Mouse (Mus musculus) cerebellum, adult 8-10 months (tissue): ENCODE data around the gene Rgs9.

Experiments
- DNase-seq: peaks from one replicate; pipeline ENCODE4 v3.0.0; 2022

Rgs9 gene

GRCm38 (mm10) chr11:109233627-109234026 is 64.3 kb downstream of the Rgs9 start:
- no peak for DNase-seq

- no peak for DNase-seq
Measured at GRCm38 (mm10) chr11:109232811-109233210, 65.1 kb downstream of the Rgs9 start.

- DNase-seq: no peak
Measured at GRCm38 (mm10) chr11:109227139-109227538, 70.8 kb downstream of the Rgs9 start.

DNA sequence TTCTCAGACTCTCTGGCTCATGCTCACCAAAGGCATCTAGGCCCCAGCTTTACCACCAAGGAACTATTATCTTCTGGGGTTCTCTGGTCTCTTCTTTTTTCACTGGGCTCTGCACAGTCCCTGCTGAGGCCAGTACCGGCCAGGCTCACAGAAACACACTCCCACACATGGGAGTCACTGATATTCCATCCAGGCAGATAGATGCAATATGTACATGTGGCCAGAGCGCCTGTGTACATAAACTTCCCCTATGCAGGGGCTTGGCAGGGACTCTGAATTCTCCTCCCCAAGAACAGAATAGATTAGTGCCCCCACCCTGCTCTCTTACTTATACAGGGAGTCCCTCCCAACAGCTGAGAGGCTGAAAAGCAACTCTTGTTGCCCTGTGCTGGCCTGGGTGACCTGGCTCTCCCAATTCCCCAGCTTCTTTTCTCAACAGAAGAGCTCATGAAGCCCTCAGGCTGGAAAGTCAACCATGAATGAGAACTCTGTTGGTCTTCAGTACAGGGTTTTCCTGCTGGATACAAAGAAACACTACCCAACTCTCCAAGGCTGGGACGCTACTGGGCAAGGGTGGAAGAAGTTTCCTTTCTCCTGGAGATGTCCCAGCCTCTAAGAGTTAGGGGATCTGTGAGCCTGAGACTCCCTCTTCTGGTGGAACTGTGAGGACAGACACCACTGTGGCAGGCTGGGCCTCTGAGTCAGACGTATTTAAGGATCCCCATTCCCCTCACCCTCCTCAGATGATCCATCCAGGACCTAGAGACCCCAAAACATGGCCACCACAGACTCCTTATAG is 76.5 kb downstream of the Rgs9 start:
- no peak for DNase-seq

GRCm38 (mm10) chr11:109218722-109219430 is 79.1 kb downstream of the Rgs9 start:
- DNase-seq: no peak

GRCm38 (mm10) chr11:109217827-109218536 is 79.9 kb downstream of the Rgs9 start:
- DNase-seq: no peak

DNA sequence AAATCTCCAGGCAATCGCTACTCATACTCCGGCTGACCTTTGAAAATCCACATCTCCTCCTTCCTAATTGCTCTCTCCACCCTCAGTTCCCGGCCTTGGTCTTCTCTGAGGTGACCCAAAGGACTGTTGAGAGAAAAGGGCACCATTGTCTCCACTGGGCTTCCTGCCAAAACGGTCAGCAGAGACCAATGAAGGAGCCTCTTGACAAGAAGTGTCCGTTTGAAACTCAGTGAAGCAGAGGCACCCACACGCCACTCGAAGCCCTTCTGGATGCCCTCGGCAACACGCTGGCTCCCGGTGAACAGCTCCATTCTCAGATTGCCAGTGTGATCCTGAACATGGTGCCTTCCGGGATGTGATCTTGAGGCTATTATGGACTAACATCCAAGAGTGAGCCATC is 87.2 kb downstream of the Rgs9 start:
- DNase-seq: no peak

- DNase-seq: no peak
Measured at GRCm38 (mm10) chr11:109210341-109210740, 87.6 kb downstream of the Rgs9 start.

DNA sequence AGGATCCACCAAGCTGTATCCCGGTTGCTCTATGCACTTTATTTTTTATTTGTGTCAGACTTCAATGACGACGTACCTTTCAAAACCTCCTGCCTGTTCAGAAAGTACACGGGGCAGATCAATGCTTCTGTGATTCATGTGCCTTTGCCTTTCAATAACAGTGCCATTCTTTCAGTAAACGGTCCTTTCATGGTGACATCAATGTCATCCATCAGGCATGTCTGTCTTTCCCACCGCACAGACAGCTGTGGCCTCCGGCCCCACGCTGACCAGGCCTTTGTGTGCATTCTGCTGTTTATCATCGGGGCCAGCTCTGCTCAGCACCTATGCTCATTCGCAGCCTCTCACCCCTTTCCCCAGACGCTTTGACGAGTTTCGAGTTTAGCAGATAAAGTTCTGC is 91.2 kb downstream of the Rgs9 start:
- no peak for DNase-seq

DNA sequence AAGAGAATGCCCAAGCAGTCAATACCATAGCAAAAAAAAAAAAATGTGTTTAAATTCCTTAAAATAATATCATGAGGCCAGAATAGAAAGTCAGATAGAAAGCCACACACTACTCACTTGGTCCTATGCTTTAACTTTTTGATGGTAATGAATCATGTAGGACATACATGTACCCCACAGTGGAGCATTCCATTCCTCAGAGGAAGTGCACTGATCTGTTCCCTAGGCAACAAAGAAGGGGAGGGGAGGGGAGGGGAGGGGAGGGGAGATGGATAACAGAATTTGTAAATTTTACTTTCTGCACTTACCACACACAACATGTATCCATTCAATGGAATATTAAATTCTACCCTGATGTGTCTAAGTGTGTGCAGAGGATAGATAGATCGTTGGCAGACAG is 91.9 kb downstream of the Rgs9 start:
- DNase-seq: no peak

GRCm38 (mm10) chr11:109199612-109200293 is 98.2 kb downstream of the Rgs9 start:
- DNase-seq: no peak

DNA sequence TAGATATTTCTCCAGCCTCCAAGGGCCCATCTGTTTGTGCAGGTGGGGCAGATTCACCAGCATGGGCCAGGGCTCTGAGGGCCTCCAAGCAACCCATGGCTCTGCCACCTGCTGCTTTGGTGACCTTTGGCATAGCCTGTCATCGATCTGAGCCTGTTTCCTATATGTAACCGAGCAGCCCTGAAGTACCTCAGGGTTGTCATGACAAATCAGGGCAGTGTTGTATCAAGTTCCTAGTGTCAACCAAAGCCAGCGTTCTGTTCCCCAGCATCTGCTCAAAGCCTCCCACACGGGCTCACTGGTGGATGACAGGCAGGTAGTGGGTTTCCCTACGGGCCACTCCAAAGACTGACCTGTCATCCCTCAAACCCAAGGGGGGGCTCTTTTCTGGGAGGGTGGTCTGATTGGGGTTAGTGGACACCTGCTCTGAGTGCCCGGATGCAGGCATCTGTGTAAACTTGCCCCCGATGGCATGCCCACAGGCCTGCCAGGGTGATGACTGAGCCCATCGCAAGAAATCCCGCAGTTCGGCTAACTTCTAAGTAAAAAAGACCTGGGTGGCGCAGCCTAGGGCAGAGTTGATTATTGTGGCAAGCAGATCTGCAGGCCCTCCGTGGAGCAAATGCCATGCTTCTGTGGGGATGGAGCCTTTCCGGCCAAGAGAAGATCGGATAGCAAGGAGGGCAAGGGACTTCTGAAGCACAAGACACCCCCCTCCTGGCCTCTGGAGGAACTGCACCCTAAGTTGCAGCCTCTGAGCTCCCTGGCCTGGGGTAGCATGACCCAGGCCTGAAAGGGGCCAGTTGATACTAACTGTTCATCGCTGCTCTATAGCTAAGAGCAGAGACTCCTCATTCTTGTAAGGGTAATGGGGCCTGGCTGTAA is 105.0 kb downstream of the Rgs9 start:
- peak; percentile 76 for DNase-seq

DNA sequence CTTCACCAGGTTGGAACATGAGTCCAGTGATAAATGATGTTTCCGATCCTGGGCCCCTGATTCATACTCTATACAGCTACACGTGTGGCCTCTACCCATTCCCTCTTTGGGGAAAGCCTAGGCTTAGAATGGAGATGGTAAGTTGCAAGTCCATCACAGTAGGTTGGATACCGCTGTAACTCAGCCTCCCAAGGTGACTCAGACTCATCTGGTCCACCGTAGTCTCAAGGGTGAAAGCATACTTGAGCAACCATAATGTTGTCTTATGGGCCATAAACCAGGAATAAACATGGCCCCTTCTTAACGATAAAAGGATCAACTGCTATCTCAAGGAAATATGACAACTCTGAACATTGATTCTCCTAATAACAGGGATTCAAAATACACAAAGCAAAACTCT is 109.7 kb downstream of the Rgs9 start:
- no peak for DNase-seq

- peak; percentile 20 for DNase-seq
Measured at GRCm38 (mm10) chr11:109187631-109188184, 110.2 kb downstream of the Rgs9 start.

DNA sequence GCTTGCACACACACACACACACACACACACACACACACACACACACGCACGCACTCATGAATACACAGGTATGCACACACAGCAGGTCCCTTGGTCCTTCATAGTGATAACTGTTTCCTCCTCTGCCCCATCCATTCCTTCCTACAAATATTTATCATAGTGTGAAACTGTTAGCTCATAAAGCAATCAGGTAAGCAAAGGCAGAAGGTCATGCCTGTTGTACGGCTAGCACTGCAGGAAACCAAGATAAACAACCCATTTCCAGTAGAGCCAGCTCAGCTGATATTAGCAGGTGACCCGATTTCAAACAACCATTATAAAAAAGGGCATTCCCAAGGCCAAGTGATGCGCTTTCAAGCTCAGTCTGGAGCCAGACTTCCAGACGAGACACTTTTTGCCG is 116.8 kb downstream of the Rgs9 start:
- no peak for DNase-seq

GRCm38 (mm10) chr11:109180290-109180689 is 117.6 kb downstream of the Rgs9 start:
- no peak for DNase-seq

- DNase-seq: peak; percentile 53
Measured at GRCm38 (mm10) chr11:109178788-109179518, 119.0 kb downstream of the Rgs9 start.

- DNase-seq: no peak
Measured at GRCm38 (mm10) chr11:109175376-109175969, 122.5 kb downstream of the Rgs9 start.
